Mouse (Mus musculus): ENCODE results near the gene Acp6.
A peak's percentile ranks its signal among the peaks of the same experiment; 100 is the strongest.

The Acp6 gene

GRCm38 (mm10) chr3:97196571-97196970 lies 38.0 kb downstream of the Acp6 start:
- no peak for DNase-seq (ENCODE audit: low spot score)

GRCm38 (mm10) chr3:97199261-97199660 lies 40.7 kb downstream of the Acp6 start:
- DNase-seq (ENCODE audit: low spot score): no peak

GRCm38 (mm10) chr3:97201943-97202342 lies 43.4 kb downstream of the Acp6 start:
- peak; percentile 62 for DNase-seq (ENCODE audit: low spot score)

- no peak for DNase-seq (ENCODE audit: low spot score)
Observed at GRCm38 (mm10) chr3:97203880-97204279, 45.3 kb downstream of the Acp6 start.

GRCm38 (mm10) chr3:97206521-97206920 lies 47.9 kb downstream of the Acp6 start:
- DNase-seq (ENCODE audit: low spot score): no peak

GRCm38 (mm10) chr3:97209351-97209750 lies 50.8 kb downstream of the Acp6 start:
- no peak for DNase-seq (ENCODE audit: low spot score)

- DNase-seq (ENCODE audit: low spot score): peak; percentile 37
Observed at GRCm38 (mm10) chr3:97211177-97211576, 52.6 kb downstream of the Acp6 start.

- no peak for DNase-seq (ENCODE audit: low spot score)
Observed at GRCm38 (mm10) chr3:97213871-97214270, 55.3 kb downstream of the Acp6 start.

GRCm38 (mm10) chr3:97214439-97214838 lies 55.9 kb downstream of the Acp6 start:
- DNase-seq (ENCODE audit: low spot score): no peak

GRCm38 (mm10) chr3:97215526-97215925 lies 56.9 kb downstream of the Acp6 start:
- no peak for DNase-seq (ENCODE audit: low spot score)

GRCm38 (mm10) chr3:97223261-97223660 lies 64.7 kb downstream of the Acp6 start:
- no peak for DNase-seq (ENCODE audit: low spot score)

- DNase-seq (ENCODE audit: low spot score): no peak
Observed at GRCm38 (mm10) chr3:97225231-97225630, 66.7 kb downstream of the Acp6 start.

GRCm38 (mm10) chr3:97226719-97227118 lies 68.1 kb downstream of the Acp6 start:
- no peak for DNase-seq (ENCODE audit: low spot score)

Data from urinary bladder, postnatal 14 days (tissue).